Mouse (Mus musculus): ENCODE results near the gene Tpx2.

Gene Tpx2

GRCm38 (mm10) chr2:152943568-152943967 lies 95.8 kb downstream of the Tpx2 start:
- no peak for DNase-seq (ENCODE audit: low read depth, low spot score)

- no peak for DNase-seq (ENCODE audit: low read depth, low spot score)
These were observed 96.2 kb downstream of the Tpx2 start for GRCm38 (mm10) chr2:152944013-152944412.
